Mouse (Mus musculus): ENCODE results near the gene Gm45753.

Gm45753 gene

GRCm38 (mm10) chr8:45274317-45274716 is 33.9 kb downstream of the Gm45753 start:
- DNase-seq (ENCODE audit: low spot score in 2 of 2): no peak

GRCm38 (mm10) chr8:45269056-45269455 is 39.2 kb downstream of the Gm45753 start:
- no peak for DNase-seq (ENCODE audit: low spot score in 2 of 2)

- DNase-seq (ENCODE audit: low spot score in 2 of 2): no peak
Observed at GRCm38 (mm10) chr8:45268485-45268884, 39.8 kb downstream of the Gm45753 start.

- no peak for DNase-seq (ENCODE audit: low spot score in 2 of 2)
Observed at GRCm38 (mm10) chr8:45267611-45268391, 40.5 kb downstream of the Gm45753 start.

GRCm38 (mm10) chr8:45266993-45267392 is 41.3 kb downstream of the Gm45753 start:
- no peak for DNase-seq (ENCODE audit: low spot score in 2 of 2)

- no peak for DNase-seq (ENCODE audit: low spot score in 2 of 2)
Observed at GRCm38 (mm10) chr8:45264918-45265317, 43.3 kb downstream of the Gm45753 start.

GRCm38 (mm10) chr8:45262851-45263250 is 45.4 kb downstream of the Gm45753 start:
- DNase-seq (ENCODE audit: low spot score in 2 of 2): no peak

- no peak for DNase-seq (ENCODE audit: low spot score in 2 of 2)
Observed at GRCm38 (mm10) chr8:45261920-45262319, 46.3 kb downstream of the Gm45753 start, which contains the start of gene F11. Gene F11 (minus strand): TSS chr8:45262031.

GRCm38 (mm10) chr8:45258421-45258820 is 49.8 kb downstream of the Gm45753 start:
- no peak for DNase-seq (ENCODE audit: low spot score in 2 of 2)

- no peak for DNase-seq (ENCODE audit: low spot score in 2 of 2)
Observed at GRCm38 (mm10) chr8:45255040-45255439, 53.2 kb downstream of the Gm45753 start.

- no peak for DNase-seq (ENCODE audit: low spot score in 2 of 2)
Observed at GRCm38 (mm10) chr8:45254194-45254842, 53.9 kb downstream of the Gm45753 start.

GRCm38 (mm10) chr8:45253586-45253985 is 54.7 kb downstream of the Gm45753 start:
- DNase-seq (ENCODE audit: low spot score in 2 of 2): no peak

- no peak for DNase-seq (ENCODE audit: low spot score in 2 of 2)
Observed at GRCm38 (mm10) chr8:45253111-45253510, 55.2 kb downstream of the Gm45753 start.

- DNase-seq (ENCODE audit: low spot score in 2 of 2): no peak
Observed at GRCm38 (mm10) chr8:45246307-45246706, 62.0 kb downstream of the Gm45753 start.

- no peak for DNase-seq (ENCODE audit: low spot score in 2 of 2)
Observed at GRCm38 (mm10) chr8:45239363-45239762, 68.9 kb downstream of the Gm45753 start.

GRCm38 (mm10) chr8:45238282-45238681 is 70.0 kb downstream of the Gm45753 start:
- no peak for DNase-seq (ENCODE audit: low spot score in 2 of 2)

- DNase-seq (ENCODE audit: low spot score in 2 of 2): peak in 1 of 2 experiments; percentile 19
Observed at GRCm38 (mm10) chr8:45236164-45236912, 71.9 kb downstream of the Gm45753 start.

- no peak for DNase-seq (ENCODE audit: low spot score in 2 of 2)
Observed at GRCm38 (mm10) chr8:45235228-45235627, 73.0 kb downstream of the Gm45753 start.

- DNase-seq (ENCODE audit: low spot score in 2 of 2): no peak
Observed at GRCm38 (mm10) chr8:45233256-45233655, 75.0 kb downstream of the Gm45753 start.

Data from spleen, postnatal 10 days (tissue).